Mouse (Mus musculus) hindbrain, embryonic 11.5 days (tissue): ENCODE data around the gene Map3k7. TPM values are rescaled to one million over a fixed set of nuclear protein-coding genes. Genes with fewer than 3 reads are reported as not detected.

Experiments
- ATAC-seq: fragments of 200-750 bp; cut with Nextera tagmentation; 2 replicates; pipeline ENCODE4 v1.8.0; 2017; ENCODE audit warnings: mild to moderate bottlenecking, moderate TSS enrichment, moderate library complexity; ENCODE audit not compliant: low FRiP score
- DNase-seq: peaks from one replicate; pipeline ENCODE4 v3.0.0-alpha.2; 2015; ENCODE audit warnings: low spot score
- H3K27ac ChIP-seq: fragments of 300-500 bp; sonication (generic); 2 replicates; pipeline ENCODE4 v1.5.1; 2014; ENCODE audit warnings: mild to moderate bottlenecking, low read depth, low read length
- H3K27me3 ChIP-seq: fragments of 300-500 bp; sonication (generic); 2 replicates; pipeline ENCODE4 v1.6.1; 2014; ENCODE audit warnings: mild to moderate bottlenecking, low read length, moderate library complexity, mixed read lengths; ENCODE audit not compliant: control insufficient read depth, insufficient read depth
- H3K36me3 ChIP-seq: fragments of 300-500 bp; sonication (generic); 2 replicates; pipeline ENCODE4 v1.6.1; 2014; ENCODE audit warnings: mild to moderate bottlenecking, low read length, moderate library complexity, mixed read lengths; ENCODE audit not compliant: control insufficient read depth, insufficient read depth
- H3K4me1 ChIP-seq: fragments of 300-500 bp; sonication (generic); replicated peaks from 2 replicates; pipeline ENCODE4 v1.6.1; 2014; ENCODE audit warnings: low read length, mixed read lengths; ENCODE audit not compliant: control insufficient read depth, insufficient read depth
- H3K4me2 ChIP-seq: fragments of 300-500 bp; sonication (generic); replicated peaks from 2 replicates; pipeline ENCODE4 v1.6.1; 2014; ENCODE audit warnings: mild to moderate bottlenecking, low read depth, low read length
- H3K4me3 ChIP-seq: fragments of 300-500 bp; sonication (generic); 2 replicates; pipeline ENCODE4 v1.5.1; 2014; ENCODE audit warnings: low read depth, low read length
- H3K9ac ChIP-seq: fragments of 300-500 bp; sonication (generic); 2 replicates; pipeline ENCODE4 v1.6.1; 2014; ENCODE audit warnings: low read depth, low read length
- H3K9me3 ChIP-seq: fragments of 300-500 bp; sonication (generic); 2 replicates; pipeline ENCODE4 v1.6.1; 2016; ENCODE audit warnings: low read length; ENCODE audit not compliant: control insufficient read depth
- whole genome bisulfite sequencing: fragments of 180-500 bp; shearing (Covaris S2); extraction: QIAGEN DNeasy Blood & Tissue Kit; methylation state at CpG from one replicate; pipeline ENCODE4 v1.1.7; 2014; 5-methylcytosine and 5-hydroxymethylcytosine counted together
- polyA plus RNA-seq: library from polyadenylated mRNA; unstranded; fragments of >200 nt; fragmentation: Nextera tagmentation; extraction: Ambion mirVana; gene quantifications from 2 replicates; pipeline ENCODE4 v1.2.1, GENCODE M21; 2014

The Map3k7 gene
- polyA plus RNA-seq, 1 experiment from 2014 or later, result 45.8 TPM

- 96% methylated on average over 1 of the region's 1 CpGs for WGBS
- DNase-seq (no peak), ATAC-seq (no peak)
- Histone ChIP-seq H3K27ac (no peak overlapping the region), H3K4me2 (no peak overlapping the region), H3K27me3 (no peaks in the 10 kb centered on the region), H3K4me1 (no peaks in the 10 kb centered on the region), H3K9me3 (no peaks in the 10 kb centered on the region), H3K4me3 (no peak overlapping the region), H3K9ac (no peak overlapping the region), H3K36me3 (no peaks in the 10 kb centered on the region)
Observed at GRCm38 (mm10) chr4:31971437-31971836, 7.5 kb downstream of the Map3k7 start.

- Histone ChIP-seq H3K27me3 (no peaks in the 10 kb centered on the region), H3K4me2 (no peak overlapping the region), H3K27ac (no peak overlapping the region), H3K9ac (no peak overlapping the region), H3K9me3 (no peaks in the 10 kb centered on the region), H3K36me3 (no peaks in the 10 kb centered on the region), H3K4me1 (no peaks in the 10 kb centered on the region), H3K4me3 (no peak overlapping the region)
- ATAC-seq, result no peak
- DNase-seq, result no peak
- WGBS, result 78% methylated on average over 6 of the region's 6 CpGs
Observed at GRCm38 (mm10) chr4:31972181-31972580, 8.3 kb downstream of the Map3k7 start.

GRCm38 (mm10) chr4:31975260-31975950 is 11.5 kb downstream of the Map3k7 start:
- Histone ChIP-seq H3K27me3 (no peaks in the 10 kb centered on the region), H3K36me3 (0 out of 2 replicates have a peak, but pooled peaks cover 2% of the 10 kb centered on the region), H3K9ac (no peak overlapping the region), H3K4me3 (no peak overlapping the region), H3K27ac (no peak overlapping the region), H3K4me1 (no peaks in the 10 kb centered on the region), H3K9me3 (no peaks in the 10 kb centered on the region), H3K4me2 (no peak overlapping the region)
- DNase-seq (no peak), ATAC-seq (no peak)
- 63% methylated on average over 3 of the region's 3 CpGs for WGBS

GRCm38 (mm10) chr4:31981863-31982262 is 18.0 kb downstream of the Map3k7 start:
- no peaks in the 10 kb centered on the region for H3K4me1 ChIP-seq
- DNase-seq (no peak), ATAC-seq (no peak)
- H3K27me3 ChIP-seq, result no peaks in the 10 kb centered on the region
- 97% methylated on average over 8 of the region's 8 CpGs for WGBS
- H3K27ac ChIP-seq, result no peak overlapping the region
- H3K4me3 ChIP-seq, result no peak overlapping the region
- 0 out of 2 replicates have a peak, but pooled peaks cover 2% of the 10 kb centered on the region for H3K36me3 ChIP-seq
- no peaks in the 10 kb centered on the region for H3K9me3 ChIP-seq
- no peak overlapping the region for H3K9ac ChIP-seq
- no peak overlapping the region for H3K4me2 ChIP-seq

GRCm38 (mm10) chr4:31993386-31993785 is 29.5 kb downstream of the Map3k7 start:
- WGBS, result 93% methylated on average over 2 of the region's 2 CpGs
- no peak overlapping the region for H3K4me3 ChIP-seq
- H3K27me3 ChIP-seq, result no peaks in the 10 kb centered on the region
- no peaks in the 10 kb centered on the region for H3K4me1 ChIP-seq
- no peak overlapping the region for H3K4me2 ChIP-seq
- no peak overlapping the region for H3K27ac ChIP-seq
- H3K9me3 ChIP-seq, result no peaks in the 10 kb centered on the region
- H3K9ac ChIP-seq, result no peak overlapping the region
- DNase-seq (no peak), ATAC-seq (no peak)
- 0 out of 2 replicates have a peak, but pooled peaks cover 5% of the 10 kb centered on the region for H3K36me3 ChIP-seq

- Histone ChIP-seq H3K27ac (no peak overlapping the region), H3K27me3 (no peaks in the 10 kb centered on the region), H3K4me1 (no peaks in the 10 kb centered on the region), H3K4me3 (no peak overlapping the region), H3K36me3 (0 out of 2 replicates have a peak, but pooled peaks cover 5% of the 10 kb centered on the region), H3K9ac (no peak overlapping the region), H3K9me3 (no peaks in the 10 kb centered on the region), H3K4me2 (no peak overlapping the region)
- ATAC-seq, result no peak
- 75% methylated on average over 1 of the region's 1 CpGs for WGBS
- DNase-seq, result no peak
Observed at GRCm38 (mm10) chr4:31993865-31994264, 30.0 kb downstream of the Map3k7 start.

GRCm38 (mm10) chr4:32001498-32001897 is 37.6 kb downstream of the Map3k7 start:
- 81% methylated on average over 3 of the region's 3 CpGs for WGBS
- no peak for DNase-seq
- Histone ChIP-seq H3K27ac (no peak overlapping the region), H3K9me3 (no peaks in the 10 kb centered on the region), H3K9ac (no peak overlapping the region), H3K4me3 (no peak overlapping the region), H3K4me1 (no peaks in the 10 kb centered on the region), H3K4me2 (no peak overlapping the region), H3K27me3 (no peaks in the 10 kb centered on the region), H3K36me3 (no peaks in the 10 kb centered on the region)
- ATAC-seq, result no peak

- no peak overlapping the region for H3K9ac ChIP-seq
- H3K4me1 ChIP-seq, result no peaks in the 10 kb centered on the region
- no peaks in the 10 kb centered on the region for H3K27me3 ChIP-seq
- no peaks in the 10 kb centered on the region for H3K9me3 ChIP-seq
- H3K27ac ChIP-seq, result no peak overlapping the region
- no peaks in the 10 kb centered on the region for H3K36me3 ChIP-seq
- H3K4me2 ChIP-seq, result no peak overlapping the region
- ATAC-seq, result no peak
- WGBS, result 93% methylated on average over 6 of the region's 6 CpGs
- H3K4me3 ChIP-seq, result no peak overlapping the region
- no peak for DNase-seq
Observed at GRCm38 (mm10) chr4:32004773-32005591, 41.1 kb downstream of the Map3k7 start.

- Histone ChIP-seq H3K4me3 (no peak overlapping the region), H3K27ac (no peak overlapping the region), H3K27me3 (no peaks in the 10 kb centered on the region), H3K4me1 (no peaks in the 10 kb centered on the region), H3K9ac (no peak overlapping the region), H3K9me3 (no peaks in the 10 kb centered on the region), H3K4me2 (no peak overlapping the region), H3K36me3 (no peaks in the 10 kb centered on the region)
- DNase-seq, result no peak
- no peak for ATAC-seq
- 71% methylated on average over 3 of the region's 3 CpGs for WGBS
Observed at GRCm38 (mm10) chr4:32007174-32007573, 43.3 kb downstream of the Map3k7 start.
